Mouse (Mus musculus) thymus, adult 2 months (tissue): ENCODE results near the gene Stx2.

Source experiments
- CTCF ChIP-seq: fragments of 200-500 bp; IDR thresholded peaks from 2 replicates; pipeline ENCODE4 v1.5.1; 2012; ENCODE audit warnings: mild to moderate bottlenecking, control low read depth, low read length, moderate library complexity, borderline replicate concordance; ENCODE audit not compliant: control insufficient read depth, poor library complexity, insufficient read depth; ENCODE audit errors: extremely low read depth
- POLR2A ChIP-seq: fragments of 200-500 bp; IDR thresholded peaks from 2 replicates; pipeline ENCODE4 v1.6.1; 2012; ENCODE audit warnings: mild to moderate bottlenecking, low read length, control low read depth, moderate library complexity; ENCODE audit not compliant: control insufficient read depth, poor library complexity, insufficient read depth; ENCODE audit errors: extremely low read depth

GRCm38 (mm10) chr5:129015020-129015419 is 6.6 kb upstream of the Stx2 start:
- TF ChIP-seq CTCF: no peak
- no peak for TF ChIP-seq POLR2A
